Mouse (Mus musculus) skeletal muscle tissue, adult 2 months (tissue): Measurements from ENCODE around the gene Lrp2.
"Not testable (repeated sequence)": the region's sequence is repeated elsewhere in the genome, so short reads cannot be mapped to it uniquely, and the experiment has no call there.

Experiments
- DNase-seq: peaks from one replicate; pipeline ENCODE4 v3.0.0-alpha.2; 2012; ENCODE audit warnings: low read depth, low spot score

Lrp2 gene

DNA sequence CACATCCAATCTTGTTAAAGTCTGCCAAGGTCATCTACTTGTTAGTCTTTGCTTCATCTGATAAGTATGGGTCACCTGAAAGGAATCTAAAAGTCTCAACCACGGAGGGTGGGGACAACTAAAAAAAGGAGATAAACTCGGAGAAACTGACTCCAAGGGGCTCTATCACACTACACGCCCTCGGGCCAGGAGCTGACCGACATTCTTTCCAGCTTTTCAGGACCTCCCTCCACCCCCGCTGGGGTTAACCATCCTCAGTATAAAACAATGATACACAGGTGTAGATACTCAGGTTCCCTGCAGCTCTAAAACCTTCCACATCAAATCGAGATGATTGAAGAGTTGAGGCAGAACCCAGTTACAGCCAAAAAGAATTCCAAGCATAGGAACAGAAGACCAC, 3.0 kb downstream of the Lrp2 start:
- no peak for DNase-seq

DNA sequence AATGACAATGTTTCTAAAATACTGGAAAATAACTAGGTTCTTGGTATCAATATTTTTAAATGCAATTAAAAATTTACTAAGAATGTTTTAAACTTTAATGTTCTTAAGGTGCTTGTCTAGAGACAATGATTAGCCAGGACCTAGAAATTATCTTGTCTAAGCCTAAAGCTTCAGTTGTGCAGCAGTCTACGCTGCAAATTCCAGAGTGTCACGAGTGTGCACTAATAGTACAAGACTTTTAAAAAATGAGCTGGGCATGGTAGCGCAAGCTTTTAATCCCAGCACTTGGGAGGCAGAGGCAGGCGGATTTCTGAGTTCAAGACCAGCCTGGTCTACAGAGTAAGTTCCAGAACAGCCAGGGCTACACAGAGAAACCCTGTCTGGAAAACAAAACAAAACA, 3.8 kb downstream of the Lrp2 start:
- DNase-seq: not testable (repeated sequence)

DNA sequence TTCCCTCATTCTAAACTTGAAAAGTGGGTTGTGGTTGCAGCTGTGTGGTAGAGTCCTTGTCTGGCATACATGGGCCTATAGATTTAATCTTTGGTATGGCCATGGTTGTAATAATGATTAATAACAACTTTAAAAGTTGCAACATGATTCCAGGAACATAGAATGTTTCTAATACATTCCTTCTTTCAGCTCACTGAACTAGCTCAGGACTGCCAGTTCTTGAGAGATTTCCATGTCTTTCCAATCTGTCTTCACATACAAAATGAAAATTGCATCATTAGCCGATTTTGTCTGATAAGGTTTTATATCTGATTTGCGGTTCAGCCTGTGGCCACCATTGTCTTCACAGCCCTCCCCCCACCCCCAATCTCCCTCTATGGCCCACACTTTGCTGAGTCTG, 5.8 kb downstream of the Lrp2 start:
- DNase-seq: no peak

DNA sequence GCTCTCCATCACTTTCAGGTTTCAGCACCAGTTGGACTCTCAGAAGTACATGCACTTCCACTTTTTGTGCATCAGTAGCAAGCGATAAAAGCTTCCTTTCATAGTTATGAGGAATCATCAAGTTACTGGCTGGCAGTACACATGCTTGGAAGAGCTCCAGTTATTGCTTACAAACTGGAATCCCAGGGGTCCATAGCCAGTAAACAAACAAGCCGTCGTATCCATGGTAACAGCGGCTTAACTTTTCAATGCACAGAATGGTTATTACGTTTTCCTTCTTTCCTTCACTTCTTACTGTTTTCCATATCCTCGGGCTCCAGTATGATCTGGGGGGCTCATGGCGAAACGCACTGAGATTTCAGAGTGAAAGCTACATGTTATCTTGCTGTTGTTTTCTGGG, 7.7 kb downstream of the Lrp2 start:
- DNase-seq: no peak

DNA sequence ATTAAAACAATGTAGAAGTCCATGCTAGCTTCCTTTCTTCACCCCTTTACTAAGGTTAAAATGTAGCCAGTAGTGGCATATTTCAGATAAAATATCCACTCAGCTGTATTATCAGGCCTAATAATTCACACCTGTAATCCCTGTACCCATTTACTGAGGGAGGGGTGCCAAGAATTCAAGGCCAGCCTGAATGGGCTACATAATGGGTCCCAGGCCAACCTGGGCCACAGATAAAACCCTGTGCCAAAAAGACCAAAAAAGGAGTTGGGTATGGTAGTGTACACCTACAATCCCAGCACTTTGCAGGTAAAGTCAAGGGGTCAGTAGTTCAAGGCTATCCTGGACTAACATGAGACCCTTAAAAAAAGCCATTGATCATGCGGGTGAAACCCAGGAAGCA, 9.3 kb downstream of the Lrp2 start:
- DNase-seq: no peak

DNA sequence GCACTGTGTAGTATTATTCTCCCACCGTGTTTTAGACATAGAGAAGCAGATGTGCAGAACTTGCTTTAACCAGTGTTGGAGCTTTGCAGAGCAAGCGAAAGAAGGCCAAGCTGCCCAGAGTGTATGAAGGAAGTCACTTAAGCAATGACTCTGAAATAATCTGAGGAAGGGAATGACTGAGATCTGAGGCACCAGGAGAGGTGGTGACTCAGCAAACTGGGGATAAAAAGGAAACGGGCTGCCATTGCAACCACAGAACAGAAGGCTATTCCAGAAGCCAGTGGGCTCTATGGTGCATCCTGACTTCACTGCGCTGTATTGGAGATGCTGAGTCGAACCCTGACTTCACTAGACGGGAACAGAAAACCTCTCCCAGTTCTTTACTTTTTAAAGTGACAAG, 10.9 kb downstream of the Lrp2 start:
- DNase-seq: no peak

DNA sequence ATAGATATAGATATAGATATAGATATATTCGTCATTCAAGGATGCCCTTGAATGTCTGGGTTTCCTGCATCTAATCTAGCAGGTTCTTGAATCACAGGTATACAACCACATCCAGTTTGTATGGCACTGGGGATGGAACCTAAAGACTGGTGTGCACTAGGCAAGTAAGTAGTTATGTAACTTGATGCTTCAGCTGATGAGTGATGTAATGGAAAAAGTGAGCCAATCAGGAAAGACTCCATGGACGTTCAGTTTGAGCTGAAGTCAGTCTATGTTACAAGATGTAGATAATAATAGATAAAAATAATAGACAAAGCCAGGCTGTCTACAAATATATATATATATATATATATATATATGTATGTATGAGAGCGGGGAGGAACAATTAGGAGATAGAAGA, 11.6 kb downstream of the Lrp2 start:
- no peak for DNase-seq

DNA sequence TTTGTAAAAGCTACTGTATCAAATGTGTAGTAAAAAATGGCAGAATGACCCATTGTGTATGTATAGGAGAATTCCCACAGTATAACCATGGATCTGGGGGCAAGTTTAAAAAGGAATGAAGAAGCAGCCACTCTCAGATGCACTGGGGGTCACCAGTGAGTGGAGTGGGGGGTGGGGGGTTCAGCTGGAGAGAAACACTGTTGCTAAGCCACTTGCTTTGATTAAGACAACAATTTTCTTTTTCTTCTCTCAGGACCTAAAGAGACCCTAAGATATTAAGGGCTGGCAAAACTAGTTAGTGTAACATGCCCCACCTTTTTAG, 12.2 kb downstream of the Lrp2 start:
- DNase-seq: no peak

DNA sequence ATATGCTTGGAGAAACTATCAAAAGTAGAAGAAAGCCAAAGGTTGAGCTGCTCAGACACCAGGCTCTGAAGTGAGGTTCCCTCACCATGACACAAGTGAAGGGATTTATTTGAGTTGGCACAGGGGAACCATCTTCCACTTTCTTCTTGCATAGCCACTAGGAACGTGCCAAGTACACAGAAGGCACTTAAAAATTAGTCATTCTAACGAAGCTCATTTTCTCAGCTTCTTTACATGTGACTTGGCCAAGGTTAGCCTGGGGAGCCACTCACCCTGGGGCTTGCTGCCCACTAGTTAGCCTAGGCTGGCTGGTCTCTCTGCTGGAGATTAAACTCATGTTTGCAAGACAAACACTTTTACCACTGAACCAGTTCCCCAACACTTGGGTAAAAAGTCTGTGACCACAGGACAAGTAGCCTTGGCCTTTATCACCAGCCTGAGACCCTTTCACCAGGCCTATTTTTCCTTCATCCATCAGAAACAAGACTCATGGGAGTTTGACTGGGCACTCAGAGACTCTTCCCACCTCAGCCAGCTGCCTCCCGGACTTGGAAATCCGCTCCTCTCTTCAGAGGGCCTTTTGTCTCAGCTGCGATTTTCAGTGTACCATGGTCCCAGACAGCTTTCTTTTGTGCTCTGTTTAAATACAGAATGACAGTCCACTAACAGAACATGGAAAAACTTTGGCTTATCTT, 12.7 kb downstream of the Lrp2 start:
- DNase-seq: no peak

DNA sequence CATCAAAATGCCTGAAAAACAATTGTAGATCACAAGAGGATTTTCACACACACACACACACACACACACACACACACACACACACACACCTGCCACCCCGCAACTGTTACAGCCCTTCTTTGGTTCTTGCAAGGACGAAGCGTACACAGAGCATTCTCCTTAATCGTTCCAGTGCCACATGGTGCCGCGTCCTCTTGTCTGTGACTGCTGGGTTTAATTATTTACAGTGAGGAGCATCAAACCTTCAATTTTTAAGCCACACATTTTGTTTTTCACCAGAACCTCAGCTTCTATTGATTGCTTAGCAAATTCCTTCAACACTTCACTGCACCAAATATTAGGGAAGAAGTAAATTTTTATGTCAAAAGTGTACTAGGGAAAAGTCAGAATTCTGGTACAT, 15.3 kb downstream of the Lrp2 start:
- DNase-seq: no peak

DNA sequence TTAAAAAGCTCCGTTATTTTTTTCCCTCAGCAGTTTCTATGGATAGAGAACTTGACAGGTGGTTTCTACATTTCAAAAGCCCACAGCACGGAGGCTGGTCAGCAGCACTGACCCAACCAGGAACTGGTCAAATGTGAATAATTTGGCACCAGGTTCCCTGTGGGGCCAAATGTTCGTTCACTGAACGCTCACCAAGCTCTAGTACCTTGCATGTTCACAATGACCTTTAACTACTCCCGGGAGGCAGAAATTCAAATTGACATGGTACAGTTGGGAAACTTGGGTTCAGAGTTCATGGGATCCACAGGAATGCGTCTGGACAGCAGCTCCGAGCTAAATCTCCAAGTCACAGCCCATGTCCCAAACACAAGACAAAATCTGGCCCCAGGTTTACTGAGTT, 19.6 kb downstream of the Lrp2 start:
- DNase-seq: no peak

DNA sequence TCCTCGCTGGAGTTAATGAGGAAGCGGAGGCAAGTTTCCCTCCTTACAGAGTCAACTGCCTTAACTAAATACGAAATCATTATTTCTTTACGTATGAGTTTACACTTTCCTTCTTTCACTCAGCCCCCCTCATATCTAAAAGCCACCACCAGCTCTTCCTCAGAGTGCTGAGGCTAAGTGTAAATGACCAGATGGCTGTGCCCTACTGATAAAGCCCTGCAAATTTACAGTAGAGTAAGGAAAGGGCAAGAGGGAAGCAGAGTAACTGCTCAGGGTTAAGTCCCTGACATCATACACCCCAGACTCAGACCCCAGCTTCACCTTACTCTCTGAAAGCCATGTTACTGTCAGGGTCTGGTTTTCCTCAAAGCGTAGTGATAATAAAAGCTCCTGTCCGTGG, 22.4 kb downstream of the Lrp2 start:
- no peak for DNase-seq

DNA sequence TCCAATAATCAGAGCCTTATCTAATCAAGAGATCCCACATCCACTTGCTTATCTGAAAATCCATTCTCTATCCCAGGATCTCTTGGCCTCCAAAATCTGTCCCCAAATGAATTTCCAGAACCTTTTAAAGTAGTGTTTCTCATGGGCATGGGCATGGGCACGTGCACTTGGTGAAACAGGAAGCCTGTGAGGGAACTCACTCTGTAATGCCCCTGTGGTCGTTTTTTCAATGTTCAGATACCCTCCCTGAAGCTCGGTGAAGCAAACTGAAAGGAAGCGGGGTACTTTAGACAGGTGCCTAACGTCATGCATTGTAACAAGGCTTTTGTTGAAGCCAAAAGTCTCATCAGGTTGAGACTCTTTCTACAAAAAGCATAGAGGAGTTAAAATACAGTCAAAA, 23.1 kb downstream of the Lrp2 start:
- no peak for DNase-seq

DNA sequence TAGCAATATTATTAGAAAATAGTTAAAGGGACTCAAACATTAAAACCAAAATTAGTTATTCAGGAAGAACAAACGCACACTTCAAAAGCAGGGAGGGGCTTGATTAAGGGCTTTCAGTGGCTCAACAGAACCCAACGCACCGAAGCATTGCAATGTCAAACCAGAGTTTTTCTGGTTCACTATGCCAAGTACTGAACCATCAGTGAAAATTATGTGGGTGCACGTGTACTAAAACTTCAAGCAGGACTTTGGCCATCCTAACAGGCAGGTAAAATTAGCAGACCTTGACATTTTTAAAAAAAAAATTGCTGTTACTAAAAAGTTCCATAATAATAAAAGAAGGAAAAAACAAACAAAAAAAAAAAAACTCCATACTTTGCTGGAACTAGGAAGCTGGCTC, 25.6 kb downstream of the Lrp2 start:
- no peak for DNase-seq

DNA sequence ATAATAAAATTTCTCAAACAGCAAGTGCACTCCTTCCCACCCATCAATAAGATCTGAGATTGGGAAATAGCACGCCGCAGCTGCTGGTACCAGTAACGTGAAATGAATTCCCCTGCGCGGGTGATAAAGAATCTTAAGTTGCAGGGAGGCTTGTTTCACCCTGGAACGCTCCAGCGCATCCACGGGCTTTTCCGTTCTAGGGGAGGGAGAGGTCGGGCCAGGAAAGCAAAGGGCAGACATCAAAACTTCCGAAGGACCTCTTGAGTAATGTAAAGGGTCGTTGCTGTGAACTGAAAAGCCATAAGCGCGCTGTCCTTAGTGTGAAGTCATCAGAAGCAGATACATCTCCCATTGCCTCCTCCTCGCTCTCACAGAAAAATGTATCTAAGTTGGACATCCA, 26.5 kb downstream of the Lrp2 start:
- DNase-seq: no peak

DNA sequence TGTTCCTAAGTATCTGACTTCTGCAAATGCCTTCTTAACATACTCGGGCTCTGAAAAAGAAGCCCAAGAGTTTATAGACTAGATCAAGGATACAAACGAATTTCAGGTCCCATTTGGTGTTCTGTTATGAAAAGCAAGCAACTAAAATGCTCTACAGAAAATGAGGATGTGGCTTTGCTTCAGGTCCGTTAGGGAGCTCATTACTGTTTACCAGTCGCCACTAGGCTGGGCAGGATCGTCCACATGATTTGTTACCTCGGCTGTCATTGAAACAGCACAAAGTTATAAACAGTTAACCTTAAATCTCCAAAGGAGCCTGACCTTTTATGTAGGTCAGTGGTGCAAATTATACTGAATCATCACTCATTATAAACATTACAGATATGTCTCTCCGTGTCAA, 29.2 kb downstream of the Lrp2 start:
- DNase-seq: no peak

DNA sequence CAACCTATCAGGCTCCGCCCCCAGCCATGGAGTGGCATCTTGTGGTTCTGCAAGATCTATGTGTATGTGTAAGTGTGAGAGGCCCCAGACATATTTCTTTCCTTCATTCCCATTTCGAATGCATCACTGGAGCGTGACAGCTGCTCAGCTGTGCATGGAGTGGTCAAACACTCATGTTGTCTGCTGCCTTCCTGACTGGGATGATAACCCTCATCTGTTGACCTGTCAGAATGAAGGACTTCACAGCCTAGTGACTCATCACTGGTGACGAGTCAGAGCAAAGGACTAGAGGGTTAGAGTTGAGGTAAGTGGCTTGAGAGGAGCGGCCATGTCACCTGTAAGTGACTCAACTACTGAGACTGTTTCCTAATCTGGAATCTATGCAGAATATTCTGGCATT, 34.2 kb downstream of the Lrp2 start:
- DNase-seq: no peak

DNA sequence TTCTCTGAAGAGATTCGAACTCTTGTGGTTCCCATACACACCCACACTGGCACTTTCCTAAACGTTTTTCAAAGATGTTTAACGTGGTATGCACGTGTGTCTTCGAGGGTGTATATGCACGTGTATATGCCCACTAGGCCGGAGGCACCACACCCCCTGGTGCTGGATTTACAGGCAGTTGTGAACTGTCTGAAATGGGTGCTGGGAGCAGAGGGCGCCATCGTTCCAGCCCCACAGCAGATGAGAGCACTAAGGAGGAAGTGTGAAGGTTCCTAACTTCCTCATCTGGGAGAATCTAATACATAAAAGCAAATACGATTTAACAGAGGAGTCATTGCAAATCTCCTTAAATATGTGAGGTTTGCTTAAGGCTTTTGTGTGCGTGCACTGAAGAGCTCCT, 39.0 kb downstream of the Lrp2 start:
- DNase-seq: no peak

DNA sequence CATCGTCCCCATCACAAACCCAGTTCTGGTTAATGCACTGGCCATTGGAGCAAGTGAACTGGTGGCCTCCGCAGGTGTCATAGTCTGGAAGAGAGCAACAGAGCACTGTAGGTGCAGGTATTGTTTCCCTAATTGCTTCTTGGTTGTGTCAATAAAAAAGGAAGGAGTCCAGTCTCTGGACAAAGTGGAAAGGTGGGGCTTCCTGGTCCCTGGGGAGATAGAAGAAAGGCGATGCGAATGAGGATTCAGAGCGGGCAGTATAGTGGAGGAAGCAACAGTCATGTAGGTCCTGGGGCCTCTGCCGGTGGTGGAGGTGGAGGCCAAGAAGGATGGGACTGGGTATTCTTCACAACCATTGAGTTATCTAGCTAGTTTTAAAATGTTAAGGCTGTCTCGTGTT, 49.8 kb downstream of the Lrp2 start:
- no peak for DNase-seq

DNA sequence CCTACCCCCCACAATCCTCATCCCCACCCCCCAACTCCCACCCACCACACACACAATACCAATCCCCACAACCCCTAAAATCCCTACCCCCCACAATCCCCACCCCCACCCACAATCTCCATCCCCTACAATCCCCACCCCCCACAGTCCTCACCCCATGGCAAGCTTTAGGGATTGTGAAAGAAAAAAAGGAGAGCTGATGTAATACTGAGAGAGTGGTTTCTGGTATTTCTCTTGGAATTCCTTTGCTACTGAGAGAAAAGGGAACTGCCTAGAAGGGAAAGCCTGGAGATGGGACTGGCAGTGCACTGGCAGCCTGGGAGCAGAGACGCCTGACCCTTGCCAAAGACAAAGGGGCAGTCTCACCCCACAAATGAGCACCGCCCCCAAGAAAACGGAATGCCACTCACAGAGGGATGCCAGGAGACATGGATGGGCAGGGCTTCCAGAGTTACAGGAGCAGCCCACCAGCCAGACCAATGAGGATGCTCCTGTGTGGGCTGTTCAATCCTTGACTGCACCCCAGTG, 54.3 kb downstream of the Lrp2 start:
- no peak for DNase-seq

DNA sequence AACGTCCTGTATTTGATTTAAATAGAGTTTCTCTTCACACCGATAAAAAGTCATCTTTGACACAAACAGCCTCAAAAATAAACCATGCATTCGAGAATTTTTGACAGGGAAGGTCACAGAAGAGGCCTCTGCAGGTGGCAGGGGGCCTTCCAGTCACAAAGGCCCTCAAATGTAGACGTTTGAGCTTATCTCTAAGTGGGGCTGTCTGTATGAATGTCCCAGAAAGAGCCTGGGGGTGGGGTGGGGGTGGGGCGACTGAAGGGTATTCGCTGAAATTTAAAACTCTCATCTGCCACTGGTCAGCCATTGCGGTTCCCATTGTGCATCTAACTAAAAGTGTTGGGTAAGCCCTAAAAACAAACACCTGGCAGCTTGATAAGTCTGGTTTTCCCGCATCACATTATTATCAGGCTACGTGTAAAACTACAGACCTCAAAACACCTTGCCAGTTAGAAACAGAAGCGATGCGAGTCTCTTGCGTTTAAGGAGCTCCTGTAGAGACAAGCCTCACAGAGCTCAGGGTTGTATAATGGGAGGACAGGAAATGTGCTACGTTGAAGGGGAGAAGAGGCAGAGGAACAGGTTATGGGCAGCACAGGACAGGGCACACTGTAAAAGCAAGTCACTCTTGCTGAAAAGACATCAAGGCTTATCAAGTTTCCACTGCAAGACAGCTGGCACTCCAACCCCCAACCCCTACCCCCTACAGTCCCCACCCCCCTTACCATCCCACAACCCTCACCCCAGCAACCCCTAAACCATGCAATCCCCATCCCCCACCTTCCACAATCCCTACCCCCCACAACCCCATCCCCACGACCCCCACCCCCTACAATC, 55.0 kb downstream of the Lrp2 start:
- DNase-seq: no peak

DNA sequence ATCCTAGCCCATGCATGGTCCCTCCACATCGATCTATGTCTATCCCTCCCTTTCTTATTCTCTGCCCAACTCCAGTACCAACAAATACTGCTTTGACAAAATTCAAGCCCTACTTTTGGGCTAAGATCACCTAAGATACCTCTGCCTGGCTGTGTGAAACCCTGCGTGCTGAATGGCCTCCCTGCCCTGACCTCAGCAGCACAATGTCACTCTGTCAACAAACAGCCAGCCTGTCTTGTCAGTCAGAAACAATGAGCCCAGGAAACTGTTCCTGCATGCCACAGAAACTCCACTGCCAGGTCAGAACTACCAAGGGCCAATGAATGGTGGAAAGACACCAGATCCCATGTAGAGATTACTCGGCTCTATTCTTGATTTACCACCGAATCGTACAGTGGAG, 55.7 kb downstream of the Lrp2 start:
- DNase-seq: no peak

DNA sequence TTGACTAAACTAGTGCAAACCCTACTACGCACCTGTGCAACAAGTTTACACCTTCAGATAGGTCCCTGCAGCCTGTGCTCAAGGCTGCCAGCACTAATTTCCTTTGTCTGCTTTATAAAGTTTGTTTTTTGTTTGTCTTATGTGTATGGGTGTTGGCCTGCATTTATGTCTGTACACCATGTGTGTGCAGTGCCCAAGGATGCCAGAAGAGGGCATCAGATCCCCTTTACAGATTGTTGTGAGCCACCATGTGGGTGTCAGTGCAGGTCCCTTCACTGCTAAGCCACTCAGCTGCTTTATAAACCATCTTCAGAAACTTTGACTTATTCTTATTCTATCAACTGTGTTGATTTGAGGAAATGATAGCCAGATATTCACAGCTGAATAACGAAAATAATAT, 65.6 kb downstream of the Lrp2 start:
- no peak for DNase-seq
